Mouse (Mus musculus): Measurements from ENCODE around the gene Trpt1.
A peak's percentile ranks its signal among the peaks of the same experiment; 100 is the strongest.

The Trpt1 gene

GRCm38 (mm10) chr19:6975537-6976521 is 20.1 kb upstream of the Trpt1 start, which contains the start of gene Plcb3:
Gene Plcb3, minus strand, starts transcription at chr19:6976470.
- no peak for DNase-seq

GRCm38 (mm10) chr19:6977759-6978638 is 17.9 kb upstream of the Trpt1 start:
- DNase-seq = no peak

DNA sequence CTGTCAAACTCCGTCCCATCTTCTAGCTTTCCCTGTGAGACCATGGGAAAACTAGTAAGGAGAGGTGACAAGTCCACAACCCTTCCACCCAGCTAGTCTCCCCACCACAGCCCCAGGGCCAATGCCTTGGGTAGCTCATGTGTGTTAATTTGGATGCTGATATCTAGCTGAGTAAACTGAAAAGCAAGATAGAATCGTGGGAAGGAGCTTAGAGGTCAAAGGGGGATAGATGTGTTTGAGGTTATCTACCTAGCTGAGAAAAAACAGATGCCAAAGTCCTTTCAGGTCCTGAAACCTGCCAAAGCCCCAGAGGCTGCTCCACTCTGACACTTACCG is 17.3 kb upstream of the Trpt1 start:
- DNase-seq = no peak

- peak; percentile 64 for DNase-seq
Observed at GRCm38 (mm10) chr19:6979001-6979479, 16.9 kb upstream of the Trpt1 start.

- DNase-seq = peak; percentile 99
Observed at GRCm38 (mm10) chr19:6979486-6980380, 16.2 kb upstream of the Trpt1 start.

GRCm38 (mm10) chr19:6980381-6981093 is 15.4 kb upstream of the Trpt1 start, which contains the start of gene Fkbp2:
Gene Fkbp2, minus strand, starts transcription at chr19:6980501.
- DNase-seq = peak; percentile 99

- DNase-seq = no peak
Observed at GRCm38 (mm10) chr19:6981465-6981864, 14.5 kb upstream of the Trpt1 start.

DNA sequence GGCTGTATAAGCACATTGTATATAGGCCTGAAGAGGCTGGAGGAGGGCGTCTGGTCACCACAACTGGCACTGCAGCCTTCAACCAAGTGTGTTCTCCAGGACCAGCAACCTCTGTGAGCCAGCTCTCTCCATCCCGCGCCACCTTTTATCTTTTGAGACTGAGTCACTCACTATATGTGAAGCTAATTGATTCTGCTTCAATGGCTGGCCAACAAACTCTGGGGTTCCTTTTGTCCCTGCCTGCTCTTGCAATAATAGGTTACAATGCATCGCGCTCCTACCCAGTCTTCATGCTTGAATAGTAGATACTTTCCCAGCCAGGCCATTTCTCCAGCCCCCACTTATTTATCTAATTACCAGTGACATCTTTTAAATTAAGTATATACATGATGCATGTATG is 12.3 kb upstream of the Trpt1 start:
- DNase-seq = no peak

- peak; percentile 35 for DNase-seq
Observed at GRCm38 (mm10) chr19:6985300-6985699, 10.6 kb upstream of the Trpt1 start.

GRCm38 (mm10) chr19:6985951-6986708 is 9.8 kb upstream of the Trpt1 start:
- DNase-seq = no peak

DNA sequence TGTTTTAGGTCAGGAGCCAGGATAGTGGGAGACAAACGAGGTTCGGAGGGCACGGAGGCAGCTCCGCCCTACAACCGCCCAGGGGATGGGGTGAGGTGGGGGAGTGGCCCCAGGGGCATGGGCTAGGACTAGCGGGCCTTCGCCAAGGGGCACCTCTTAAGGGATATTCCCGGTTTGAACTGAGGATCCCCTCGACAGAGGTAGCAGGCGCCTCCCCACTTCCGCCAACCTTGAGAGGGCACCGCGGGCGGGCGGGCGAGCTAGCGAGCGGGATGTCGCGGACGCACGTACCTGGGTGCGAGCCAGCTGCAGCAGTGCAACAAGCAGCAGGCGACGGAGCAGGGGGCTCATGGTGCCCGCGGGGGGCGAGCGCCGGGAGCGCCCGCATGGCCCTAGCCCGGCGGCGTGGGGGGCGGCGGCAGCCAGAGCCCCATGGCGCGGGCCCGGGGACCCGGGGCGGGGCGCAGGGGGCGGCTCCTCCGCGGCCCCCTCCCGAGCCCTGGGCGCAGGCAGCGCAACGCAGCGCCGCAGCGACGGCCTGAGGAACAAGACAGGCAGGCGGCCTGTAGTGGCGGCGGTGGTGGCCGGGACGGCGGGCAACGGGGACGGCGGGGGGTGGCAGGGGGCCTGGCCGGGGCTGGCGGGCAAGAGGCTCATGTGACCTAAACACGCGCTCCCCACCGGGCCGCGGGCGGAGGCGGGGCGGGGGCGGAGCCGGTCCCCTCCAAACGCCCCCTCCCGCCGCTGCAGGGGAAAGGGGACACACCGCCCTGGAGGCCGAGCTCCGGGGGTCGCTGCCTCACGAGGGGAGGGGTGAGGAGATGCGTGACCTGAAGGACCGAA is 8.6 kb upstream of the Trpt1 start, which contains the start of gene Vegfb:
TSS of gene Vegfb (minus strand) at position 591 of the 843 bp plus-strand sequence.
- peak; percentile 72 for DNase-seq

DNA sequence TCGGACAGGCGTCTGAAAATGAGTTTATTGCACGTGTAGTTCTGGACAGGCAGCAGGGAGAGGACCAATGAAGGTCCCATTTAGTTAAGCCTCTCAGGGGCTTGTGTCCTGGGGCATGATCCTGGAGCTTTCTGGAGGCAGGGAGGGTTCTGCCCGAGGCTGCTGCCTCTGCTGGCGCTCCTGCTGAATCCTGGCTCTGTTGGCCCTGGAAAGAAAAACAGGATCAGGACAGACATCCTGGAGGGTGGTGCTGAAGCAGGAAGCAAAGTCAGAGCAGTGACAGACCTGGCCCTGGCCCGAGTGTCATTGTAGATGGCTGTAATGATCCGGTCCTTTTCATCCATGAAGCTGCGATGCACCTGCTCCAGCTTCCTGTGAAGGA is 8.0 kb upstream of the Trpt1 start:
- DNase-seq = no peak

GRCm38 (mm10) chr19:6989251-6989650 is 6.7 kb upstream of the Trpt1 start:
- DNase-seq = peak; percentile 26

- peak; percentile 16 for DNase-seq
Observed at GRCm38 (mm10) chr19:6990712-6991111, 5.2 kb upstream of the Trpt1 start.

- DNase-seq = peak; percentile 25
Observed at GRCm38 (mm10) chr19:6991166-6991565, 4.8 kb upstream of the Trpt1 start.

GRCm38 (mm10) chr19:6992011-6992858 is 3.7 kb upstream of the Trpt1 start, which contains the start of gene Dnajc4:
Gene Dnajc4, minus strand, starts transcription at chr19:6992572.
- DNase-seq = peak; percentile 93

DNA sequence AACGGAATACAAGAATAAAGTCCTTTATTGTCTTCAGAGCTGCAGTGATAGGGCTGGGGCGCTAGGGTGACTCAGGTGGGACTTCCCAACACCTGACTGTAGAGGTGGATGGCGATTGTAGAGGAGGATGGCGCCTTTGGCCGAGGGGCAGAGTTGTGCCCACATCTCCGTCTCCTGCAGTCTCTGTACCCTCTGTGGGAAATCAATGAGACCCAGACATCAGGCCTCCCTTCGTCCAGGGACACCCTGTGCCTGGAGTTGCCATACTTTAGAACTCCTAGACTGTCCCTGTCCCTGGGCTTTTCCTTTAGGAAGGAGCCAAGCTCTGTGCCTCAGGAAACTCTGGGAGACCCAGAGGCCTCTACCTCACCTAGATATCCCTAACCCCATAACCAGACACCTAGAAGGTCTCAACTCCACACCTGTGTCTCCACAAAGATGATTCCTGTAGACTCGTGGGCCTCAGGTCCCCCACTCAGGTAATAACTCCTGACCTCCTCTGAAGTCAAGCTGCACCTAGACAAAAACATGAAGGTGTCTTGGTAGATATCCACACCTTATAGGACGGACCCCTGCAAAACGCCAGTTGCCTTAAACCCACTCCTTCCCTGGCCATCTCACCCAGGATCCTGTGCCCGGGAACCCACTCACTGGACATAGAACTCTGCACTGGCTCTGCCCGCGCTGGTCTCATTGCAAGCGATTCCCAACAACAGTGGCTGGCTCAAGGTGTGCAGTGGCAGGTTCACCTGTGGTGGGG is 2.7 kb upstream of the Trpt1 start:
- DNase-seq = peak; percentile 33

- no peak for DNase-seq
Observed at GRCm38 (mm10) chr19:6994002-6994401, 1.9 kb upstream of the Trpt1 start.

All from cerebellum, adult 8-10 months (tissue).